Mouse (Mus musculus) limb, embryonic 11.5 days (tissue): Measurements from ENCODE around the gene Wdr66. TPM values are rescaled to one million over a fixed set of nuclear protein-coding genes. Genes with fewer than 3 reads are reported as not detected.

Experiments
- ATAC-seq: fragments of 200-750 bp; cut with Nextera tagmentation; 2 replicates; pipeline ENCODE4 v1.8.0; 2017; ENCODE audit warnings: low read depth; ENCODE audit not compliant: insufficient number of reproducible peaks, low FRiP score, low TSS enrichment
- DNase-seq: peaks from one replicate; pipeline ENCODE4 v3.0.0-alpha.2; 2015; ENCODE audit warnings: low spot score
- H3K27ac ChIP-seq: fragments of 300-500 bp; sonication (generic); replicated peaks from 2 replicates; pipeline ENCODE4 v1.5.1; 2014; ENCODE audit warnings: low read depth, mild to moderate bottlenecking, low read length
- H3K27me3 ChIP-seq: fragments of 300-500 bp; sonication (generic); 2 replicates; pipeline ENCODE4 v1.6.1; 2014; ENCODE audit warnings: mild to moderate bottlenecking, low read length, mixed read lengths; ENCODE audit not compliant: control insufficient read depth, insufficient read depth
- H3K36me3 ChIP-seq: fragments of 300-500 bp; sonication (generic); 2 replicates; pipeline ENCODE4 v1.6.1; 2014; ENCODE audit warnings: mild to moderate bottlenecking, low read length, moderate library complexity, mixed read lengths; ENCODE audit not compliant: control insufficient read depth, insufficient read depth
- H3K4me1 ChIP-seq: fragments of 300-500 bp; sonication (generic); 2 replicates; pipeline ENCODE4 v1.6.1; 2014; ENCODE audit warnings: low read length, mixed read lengths; ENCODE audit not compliant: control insufficient read depth, insufficient read depth
- H3K4me2 ChIP-seq: fragments of 300-500 bp; sonication (generic); 2 replicates; pipeline ENCODE4 v1.6.1; 2014; ENCODE audit warnings: low read depth, mild to moderate bottlenecking, moderate library complexity; ENCODE audit not compliant: severe bottlenecking
- H3K4me3 ChIP-seq: fragments of 300-500 bp; sonication (generic); 2 replicates; pipeline ENCODE4 v1.5.1; 2014; ENCODE audit warnings: low read depth, low read length
- H3K9ac ChIP-seq: fragments of 300-500 bp; sonication (generic); 2 replicates; pipeline ENCODE4 v1.6.1; 2014; ENCODE audit warnings: mild to moderate bottlenecking, low read length
- H3K9me3 ChIP-seq: fragments of 300-500 bp; sonication (generic); 2 replicates; pipeline ENCODE4 v1.6.1; 2016; ENCODE audit warnings: low read length; ENCODE audit not compliant: control insufficient read depth
- WGBS: fragments of 180-500 bp; shearing (Covaris S2); extraction: QIAGEN DNeasy Blood & Tissue Kit; methylation state at CpG from one replicate; pipeline ENCODE4 v1.1.7; 2014; 5-methylcytosine and 5-hydroxymethylcytosine counted together
- polyA plus RNA-seq: library from polyadenylated mRNA; unstranded; fragments of >200 nt; fragmentation: Nextera tagmentation; extraction: Ambion mirVana; gene quantifications from 2 replicates; pipeline ENCODE4 v1.2.1, GENCODE M21; 2014

Wdr66 gene
- polyA plus RNA-seq, 1 experiment from 2014 or later, result 0.13 TPM

- Histone ChIP-seq H3K4me2 (no peak overlapping the region; the same call in 1 of the 2 replicates), H3K4me1 (no peaks in the 10 kb centered on the region), H3K4me3 (no peak overlapping the region), H3K27ac (no peak overlapping the region), H3K9ac (no peak overlapping the region), H3K27me3 (no peaks in the 10 kb centered on the region), H3K9me3 (no peaks in the 10 kb centered on the region), H3K36me3 (no peaks in the 10 kb centered on the region)
- ATAC-seq, result no peak
- no peak for DNase-seq
- WGBS, result 65% methylated on average over 12 of the region's 12 CpGs
Observed at GRCm38 (mm10) chr5:123296224-123296806, 44.4 kb downstream of the Wdr66 start.

GRCm38 (mm10) chr5:123296972-123297754 lies 45.3 kb downstream of the Wdr66 start:
- Histone ChIP-seq H3K27me3 (no peaks in the 10 kb centered on the region), H3K4me1 (no peaks in the 10 kb centered on the region), H3K4me2 (no peak overlapping the region), H3K9ac (no peak overlapping the region), H3K9me3 (no peaks in the 10 kb centered on the region), H3K27ac (no peak overlapping the region), H3K4me3 (no peak overlapping the region), H3K36me3 (no peaks in the 10 kb centered on the region)
- DNase-seq (no peak), ATAC-seq (no peak)
- 59% methylated on average over 23 of the region's 23 CpGs for WGBS

DNA sequence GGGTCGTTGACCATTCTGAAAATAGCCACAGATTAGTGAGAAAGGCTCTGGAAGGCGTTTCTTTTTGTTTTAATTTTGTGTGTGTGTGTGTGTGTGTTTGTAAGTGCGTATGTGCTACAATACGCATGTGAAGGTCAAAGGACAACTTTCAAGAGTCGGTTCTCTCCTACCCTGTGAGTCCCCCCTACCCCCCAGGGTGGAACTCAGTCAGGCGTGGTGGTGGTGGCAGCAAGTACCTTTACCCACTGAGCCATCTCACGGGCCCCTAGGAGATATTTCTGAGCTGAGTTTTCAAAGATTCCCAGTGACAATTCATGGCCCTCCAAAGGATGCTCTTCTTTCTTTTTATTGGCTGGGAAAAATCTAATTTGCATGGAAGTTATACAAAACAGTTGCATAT lies 45.9 kb downstream of the Wdr66 start:
- Histone ChIP-seq H3K27me3 (no peaks in the 10 kb centered on the region), H3K27ac (no peak overlapping the region), H3K4me1 (no peaks in the 10 kb centered on the region), H3K4me2 (no peak overlapping the region), H3K9me3 (no peaks in the 10 kb centered on the region), H3K36me3 (no peaks in the 10 kb centered on the region), H3K4me3 (no peak overlapping the region), H3K9ac (no peak overlapping the region)
- ATAC-seq (no peak), DNase-seq (no peak)
- 85% methylated on average over 7 of the region's 7 CpGs for WGBS

DNA sequence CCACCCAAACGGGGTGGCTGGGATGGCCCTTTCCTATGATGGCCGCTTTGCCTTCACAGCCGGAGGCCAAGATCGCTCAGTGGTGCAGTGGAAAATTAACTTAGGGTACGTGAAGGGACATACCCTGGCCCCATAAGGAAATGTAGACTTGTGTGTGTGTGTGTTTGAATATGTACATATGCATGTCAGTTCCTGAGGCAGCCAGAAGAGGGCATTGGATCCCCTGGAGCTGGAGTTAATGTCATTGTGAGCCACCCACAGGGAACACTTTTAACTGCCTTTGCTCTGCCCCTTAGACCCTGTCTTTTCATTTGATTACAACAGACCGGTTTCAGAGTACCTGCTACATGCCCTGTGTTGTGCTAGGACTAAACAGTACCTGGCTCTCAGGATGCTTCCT lies 46.6 kb downstream of the Wdr66 start:
- H3K27me3 ChIP-seq, result no peaks in the 10 kb centered on the region
- H3K27ac ChIP-seq, result no peak overlapping the region
- no peaks in the 10 kb centered on the region for H3K4me1 ChIP-seq
- WGBS, result 89% methylated on average over 6 of the region's 6 CpGs
- no peak for ATAC-seq
- DNase-seq, result no peak
- H3K9me3 ChIP-seq, result no peaks in the 10 kb centered on the region
- no peak overlapping the region for H3K4me3 ChIP-seq
- H3K9ac ChIP-seq, result no peak overlapping the region
- H3K4me2 ChIP-seq, result no peak overlapping the region
- H3K36me3 ChIP-seq, result no peaks in the 10 kb centered on the region

DNA sequence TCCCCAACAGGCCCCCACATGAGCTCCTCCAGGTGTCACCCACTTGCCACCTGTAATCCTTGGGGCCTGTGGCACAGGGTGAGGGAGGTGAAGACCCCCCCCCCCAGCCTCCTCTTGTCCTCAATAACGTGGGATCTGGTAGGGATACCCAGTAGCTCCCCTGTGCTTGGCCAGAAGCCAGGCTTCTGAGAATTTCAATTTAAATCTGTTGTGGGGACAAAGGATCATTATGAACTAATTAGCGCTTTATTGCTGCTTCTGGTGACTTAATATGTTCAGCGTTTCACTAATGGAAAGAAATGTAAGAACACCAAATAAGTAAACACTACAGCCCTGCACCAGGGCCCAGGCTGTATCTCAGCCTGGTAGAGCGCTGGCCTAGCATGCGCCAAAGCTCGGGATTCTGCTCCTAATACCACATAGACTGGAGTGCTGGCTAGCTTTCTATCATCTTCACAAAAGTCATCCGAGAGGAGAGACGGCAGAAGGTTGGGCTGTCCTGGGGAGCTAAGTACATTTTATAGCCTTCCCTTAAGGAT lies 48.7 kb downstream of the Wdr66 start:
- WGBS, result 62% methylated on average over 8 of the region's 8 CpGs
- no peaks in the 10 kb centered on the region for H3K4me1 ChIP-seq
- H3K27me3 ChIP-seq, result no peaks in the 10 kb centered on the region
- no peak overlapping the region for H3K27ac ChIP-seq
- no peak overlapping the region for H3K4me3 ChIP-seq
- H3K9ac ChIP-seq, result no peak overlapping the region
- H3K9me3 ChIP-seq, result no peaks in the 10 kb centered on the region
- H3K4me2 ChIP-seq, result no peak overlapping the region
- DNase-seq (no peak), ATAC-seq (no peak)
- no peaks in the 10 kb centered on the region for H3K36me3 ChIP-seq

- Histone ChIP-seq H3K4me1 (no peaks in the 10 kb centered on the region), H3K36me3 (no peaks in the 10 kb centered on the region), H3K27me3 (no peaks in the 10 kb centered on the region), H3K4me3 (no peak overlapping the region), H3K4me2 (no peak overlapping the region), H3K9ac (no peak overlapping the region), H3K9me3 (no peaks in the 10 kb centered on the region), H3K27ac (no peak overlapping the region)
- 82% methylated on average over 20 of the region's 20 CpGs for WGBS
- ATAC-seq, result no peak
- DNase-seq, result no peak
Observed at GRCm38 (mm10) chr5:123301780-123302521, 50.0 kb downstream of the Wdr66 start.

GRCm38 (mm10) chr5:123307630-123308282 lies 55.9 kb downstream of the Wdr66 start:
- ATAC-seq (no peak), DNase-seq (no peak)
- Histone ChIP-seq H3K4me3 (no peak overlapping the region), H3K27ac (no peak overlapping the region), H3K4me1 (no peaks in the 10 kb centered on the region), H3K36me3 (no peaks in the 10 kb centered on the region), H3K9ac (no peak overlapping the region), H3K9me3 (no peaks in the 10 kb centered on the region), H3K4me2 (no peak overlapping the region), H3K27me3 (no peaks in the 10 kb centered on the region)
- 63% methylated on average over 18 of the region's 18 CpGs for WGBS

GRCm38 (mm10) chr5:123309816-123310215 lies 57.9 kb downstream of the Wdr66 start:
- no peak overlapping the region for H3K4me3 ChIP-seq
- no peaks in the 10 kb centered on the region for H3K36me3 ChIP-seq
- no peaks in the 10 kb centered on the region for H3K27me3 ChIP-seq
- ATAC-seq, result no peak
- DNase-seq, result no peak
- H3K4me1 ChIP-seq, result peaks cover under 1% of the 10 kb centered on the region; the same call in 1 of the 2 replicates
- H3K9ac ChIP-seq, result no peak overlapping the region; the same call in 1 of the 2 replicates
- WGBS, result 40% methylated on average over 10 of the region's 10 CpGs
- H3K27ac ChIP-seq, result no peak overlapping the region
- no peak overlapping the region for H3K4me2 ChIP-seq
- H3K9me3 ChIP-seq, result no peaks in the 10 kb centered on the region
